Mouse (Mus musculus) naive thymus-derived CD4-positive, alpha-beta T cell, adult 2 months (primary cell): ENCODE data around the gene Hist1h4k.

Experiments
- DNase-seq: peaks from one replicate; pipeline ENCODE4 v3.0.0-alpha.2; 2011; ENCODE audit warnings: low read depth

Gene Hist1h4k

GRCm38 (mm10) chr13:21718381-21719080 lies 31.8 kb downstream of the Hist1h4k start:
- peak; percentile 15 for DNase-seq

GRCm38 (mm10) chr13:21717397-21718357 lies 32.6 kb downstream of the Hist1h4k start, which contains the start of gene Hist1h3h:
TSS of gene Hist1h3h (plus strand) at chr13:21717659.
- peak; percentile 90 for DNase-seq

GRCm38 (mm10) chr13:21716540-21717391 lies 33.5 kb downstream of the Hist1h4k start:
- peak; percentile 60 for DNase-seq

- DNase-seq = peak; percentile 93
These were observed 34.3 kb downstream of the Hist1h4k start, which contains the start of the genes Hist1h2bl and Hist1h2ai for GRCm38 (mm10) chr13:21715864-21716539. TSS of gene Hist1h2bl (minus strand) at chr13:21716143. TSS of gene Hist1h2ai (plus strand) at chr13:21716422.

GRCm38 (mm10) chr13:21715131-21715863 lies 35.0 kb downstream of the Hist1h4k start:
- DNase-seq = peak; percentile 55

GRCm38 (mm10) chr13:21714725-21715124 lies 35.6 kb downstream of the Hist1h4k start:
- DNase-seq = peak; percentile 89

GRCm38 (mm10) chr13:21711698-21712097 lies 38.6 kb downstream of the Hist1h4k start:
- no peak for DNase-seq

- peak; percentile 96 for DNase-seq
These were observed 39.3 kb downstream of the Hist1h4k start for GRCm38 (mm10) chr13:21710821-21711525.

- DNase-seq = peak; percentile 94
These were observed 40.1 kb downstream of the Hist1h4k start for GRCm38 (mm10) chr13:21710031-21710711.

GRCm38 (mm10) chr13:21706669-21707068 lies 43.6 kb downstream of the Hist1h4k start:
- DNase-seq = no peak
